Mouse (Mus musculus) heart, adult 2 months (tissue): ENCODE measurements around the gene Noxo1.

Source experiments
- CTCF ChIP-seq: fragments of 200-600 bp; IDR thresholded peaks from 2 replicates; pipeline ENCODE4 v1.8.1; 2022; ENCODE audit warnings: antibody characterized with exemption, mild to moderate bottlenecking, moderate library complexity
- POLR2A ChIP-seq: fragments of 200-500 bp; IDR thresholded peaks from 2 replicates; pipeline ENCODE4 v1.6.1; 2011; ENCODE audit warnings: mild to moderate bottlenecking, low read depth, low read length, control low read depth; ENCODE audit not compliant: insufficient read depth

GRCm38 (mm10) chr17:24738238-24738637, 42.2 kb downstream of the Noxo1 start:
- TF ChIP-seq CTCF (no peak), POLR2A (no peak)
